ENCODE assay signal across 8 mouse cellular contexts in genomic region chr12:111769306-111769705, GRCm38 (mm10). TPM values are rescaled to one million over a fixed set of nuclear protein-coding genes. Genes with fewer than 3 reads are reported as not detected.
DNase-seq lines count a peak whose midpoint lies in the region; ATAC-seq lines count a peak whose summit lies in the region.

No protein-coding gene starts in this region.

- peaks cover 25% of the 10 kb centered on the region for H3K36me3 ChIP-seq in embryonic facial prominence, embryonic 12.5 days
- H3K36me3 ChIP-seq in liver, embryonic 11.5 days (ENCODE audit: control insufficient read depth, insufficient read depth, low read length), result peaks cover 12% of the 10 kb centered on the region

- H3K9ac ChIP-seq in embryonic facial prominence, embryonic 12.5 days, result peak overlapping the region; percentile 19; the same call in 1 of the 2 replicates
- no peak overlapping the region for H3K9ac ChIP-seq in liver, embryonic 11.5 days (ENCODE audit: low read depth, low read length)

- no peak overlapping the region for H3K4me2 ChIP-seq in embryonic facial prominence, embryonic 12.5 days (replicated peaks)
- H3K4me2 ChIP-seq in liver, embryonic 11.5 days, result no peak overlapping the region

- H3K9me3 ChIP-seq in embryonic facial prominence, embryonic 12.5 days, result no peaks in the 10 kb centered on the region
- H3K9me3 ChIP-seq in liver, embryonic 11.5 days (ENCODE audit: control insufficient read depth, low read length), result no peaks in the 10 kb centered on the region

- peak; percentile 36 to 38 for DNase-seq in frontal cortex, postnatal 14 days (ENCODE audit: low spot score in 2 of 2)
- no peak for DNase-seq in frontal cortex, postnatal 36 days (ENCODE audit: low spot score in 2 of 2)
- DNase-seq in MN1 (ENCODE audit: low spot score), result peak; percentile 60
- peak; percentile 57 to 71 for DNase-seq in heart, postnatal 36 days
- no peak for DNase-seq in liver, embryonic 11.5 days (ENCODE audit: low spot score)
- DNase-seq in retina, postnatal 1 day, result peak; percentile 79
- no peak for DNase-seq in layer of hippocampus, adult 18-20 months (ENCODE audit: low spot score in 2 of 2)

- intact Hi-C loops in heart, postnatal 36 days (cut with DNase I), result no loop called here

- no peak overlapping the region for H3K4me3 ChIP-seq in embryonic facial prominence, embryonic 12.5 days
- no peak overlapping the region for H3K4me3 ChIP-seq in liver, embryonic 11.5 days (ENCODE audit: low read depth, low read length)

- H3K4me1 ChIP-seq in embryonic facial prominence, embryonic 12.5 days, result peaks cover 21% of the 10 kb centered on the region
- peaks cover 19% of the 10 kb centered on the region for H3K4me1 ChIP-seq in liver, embryonic 11.5 days (replicated peaks; ENCODE audit: control insufficient read depth, insufficient read depth, low read length)

- no peak; the same call in 1 of the 2 replicates for ATAC-seq in embryonic facial prominence, embryonic 12.5 days (ENCODE audit: insufficient number of reproducible peaks, insufficient read depth, low FRiP score, low TSS enrichment)
- ATAC-seq in liver, embryonic 11.5 days (replicated peaks; ENCODE audit: low FRiP score), result no peak

- WGBS in embryonic facial prominence, embryonic 12.5 days, result 44% methylated on average over 10 of the region's 10 CpGs
- WGBS in liver, embryonic 11.5 days, result 55% methylated on average over 10 of the region's 10 CpGs

- H3K27ac ChIP-seq in embryonic facial prominence, embryonic 12.5 days, result peak overlapping the region; percentile 50; the same call in 1 of the 2 replicates
- H3K27ac ChIP-seq in liver, embryonic 11.5 days (ENCODE audit: low read depth, low read length), result 0 out of 2 replicates have a peak overlapping the region, but pooled peaks have one; percentile 23

- H3K27me3 ChIP-seq in embryonic facial prominence, embryonic 12.5 days, result no peaks in the 10 kb centered on the region
- no peaks in the 10 kb centered on the region for H3K27me3 ChIP-seq in liver, embryonic 11.5 days (replicated peaks; ENCODE audit: control insufficient read depth, insufficient read depth, low read length)

RNA-seq across cellular contexts. Expression of gene Klc1, which starts 10.7 kb away (rescaled TPM):
- 149 and 157 TPM in 2 replicates for polyA plus RNA-seq in embryonic facial prominence, embryonic 12.5 days (2016; fragmentation: Nextera tagmentation; extraction: Ambion mirVana)
- total RNA-seq in heart, postnatal 36 days (2021), result 10 to 100 TPM; 84.4 to 94.2 TPM
- 56.8 and 59.3 TPM in 2 replicates for polyA plus RNA-seq in liver, embryonic 11.5 days (2014; fragmentation: Nextera tagmentation; extraction: Ambion mirVana)
- 100 to 1,000 TPM; 682 to 695 TPM for total RNA-seq in layer of hippocampus, adult 18-20 months (2021)

RNA-seq across cellular contexts. Expression of gene Xrcc3, which starts 44.4 kb away (rescaled TPM):
- 10.8 and 11.2 TPM in 2 replicates for polyA plus RNA-seq in embryonic facial prominence, embryonic 12.5 days (2016; fragmentation: Nextera tagmentation; extraction: Ambion mirVana)
- 1 to 10 TPM in 1 of 2 experiments, under 1 TPM in 1; 0.76 to 1.9 TPM for total RNA-seq in heart, postnatal 36 days (2021)
- 20.0 and 20.9 TPM in 2 replicates for polyA plus RNA-seq in liver, embryonic 11.5 days (2014; fragmentation: Nextera tagmentation; extraction: Ambion mirVana)
- total RNA-seq in layer of hippocampus, adult 18-20 months (2021), result 1 to 10 TPM; 4.0 to 6.0 TPM

RNA-seq across cellular contexts. Expression of gene Zfyve21, which starts 44.7 kb away (rescaled TPM):
- 88.9 and 90.9 TPM in 2 replicates for polyA plus RNA-seq in embryonic facial prominence, embryonic 12.5 days (2016; fragmentation: Nextera tagmentation; extraction: Ambion mirVana)
- total RNA-seq in heart, postnatal 36 days (2021), result 10 to 100 TPM; 65.3 to 66.5 TPM
- 95.5 and 95.6 TPM in 2 replicates for polyA plus RNA-seq in liver, embryonic 11.5 days (2014; fragmentation: Nextera tagmentation; extraction: Ambion mirVana)
- 10 to 100 TPM; 23.4 to 23.8 TPM for total RNA-seq in layer of hippocampus, adult 18-20 months (2021)

RNA-seq across cellular contexts. Expression of gene Apopt1, which starts 56.2 kb away (rescaled TPM):
- polyA plus RNA-seq in embryonic facial prominence, embryonic 12.5 days (2016; fragmentation: Nextera tagmentation; extraction: Ambion mirVana), result 53.0 and 59.7 TPM in 2 replicates
- 10 to 100 TPM; 38.4 to 40.6 TPM for total RNA-seq in heart, postnatal 36 days (2021)
- polyA plus RNA-seq in liver, embryonic 11.5 days (2014; fragmentation: Nextera tagmentation; extraction: Ambion mirVana), result 60.3 and 67.7 TPM in 2 replicates
- total RNA-seq in layer of hippocampus, adult 18-20 months (2021), result 10 to 100 TPM; 32.9 to 37.4 TPM

RNA-seq across cellular contexts. Expression of gene Bag5, which starts 56.2 kb away (rescaled TPM):
- 59.7 and 61.3 TPM in 2 replicates for polyA plus RNA-seq in embryonic facial prominence, embryonic 12.5 days (2016; fragmentation: Nextera tagmentation; extraction: Ambion mirVana)
- 10 to 100 TPM; 19.5 to 20.4 TPM for total RNA-seq in heart, postnatal 36 days (2021)
- 41.0 and 44.7 TPM in 2 replicates for polyA plus RNA-seq in liver, embryonic 11.5 days (2014; fragmentation: Nextera tagmentation; extraction: Ambion mirVana)
- 10 to 100 TPM; 54.9 to 58.5 TPM for total RNA-seq in layer of hippocampus, adult 18-20 months (2021)

Comparison
In these comparisons a context has a peak if more than half of its experiments do, and no peak if none do; other contexts are left out.
1. DNase-seq: peak in frontal cortex, postnatal 14 days (2 of 2), MN1 (single experiment), heart, postnatal 36 days (2 of 2) and retina, postnatal 1 day (single experiment); none in frontal cortex, postnatal 36 days (0 of 2), liver, embryonic 11.5 days (single experiment) and layer of hippocampus, adult 18-20 months (0 of 2).
2. RNA of gene Klc1, which starts 10.7 kb away (total RNA-seq): 682 to 695 TPM in layer of hippocampus, adult 18-20 months; 84.4 to 94.2 TPM in heart, postnatal 36 days; every median in the first group is over 4 times any median in the second.